Mouse (Mus musculus) testis, adult 2 months (tissue): Measurements from ENCODE around the gene Mustn1.

Experiments
- CTCF ChIP-seq: fragments of 200-500 bp; IDR thresholded peaks from 2 replicates; pipeline ENCODE4 v1.5.1; 2012; ENCODE audit warnings: low read depth, mild to moderate bottlenecking, inconsistent platforms, low read length, moderate library complexity; ENCODE audit not compliant: control insufficient read depth, insufficient read depth, insufficient replicate concordance
- POLR2A ChIP-seq: fragments of 200-500 bp; IDR thresholded peaks from 2 replicates; pipeline ENCODE4 v1.6.1; 2012; ENCODE audit warnings: low read depth, mild to moderate bottlenecking, inconsistent platforms, low read length, moderate library complexity; ENCODE audit not compliant: control insufficient read depth

DNA sequence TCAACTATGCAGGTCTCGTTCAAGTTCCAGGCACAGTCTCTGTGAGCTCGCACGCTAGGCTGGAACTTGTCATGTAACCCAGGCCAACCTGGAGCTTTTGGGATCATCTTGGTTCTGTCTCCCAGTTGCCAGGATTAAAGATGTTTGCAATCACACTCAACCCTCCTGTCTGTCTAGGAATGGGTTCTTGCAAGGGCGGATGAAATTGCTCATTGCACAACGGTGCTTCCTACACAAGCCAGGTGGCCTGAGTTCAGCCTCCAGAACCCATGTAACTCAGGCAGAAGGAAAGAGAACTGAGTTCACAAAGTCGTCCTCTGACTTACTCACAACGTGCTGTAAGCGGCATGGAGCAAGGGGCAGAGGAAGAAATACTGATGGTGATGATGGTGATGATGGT, 32.1 kb downstream of the Mustn1 start:
- no peak for TF ChIP-seq CTCF
- no peak for TF ChIP-seq POLR2A
